Mouse (Mus musculus) myocyte (in vitro differentiated cells): ENCODE results near the gene Defb43. TPM values are rescaled to one million over a fixed set of nuclear protein-coding genes. Genes with fewer than 3 reads are reported as not detected.

Experiments
- H3K27me3 ChIP-seq: one replicate; pipeline ENCODE4 v1.6.1; 2011; ENCODE audit not compliant: control insufficient read depth, insufficient read depth, insufficient read length
- H3K36me3 ChIP-seq: one replicate; pipeline ENCODE4 v1.6.1; 2011; ENCODE audit not compliant: control insufficient read depth, insufficient read depth
- H3K4me2 ChIP-seq: one replicate; pipeline ENCODE4 v1.6.1; 2011; ENCODE audit warnings: low read depth, control low read depth
- H3K4me3 ChIP-seq: one replicate; pipeline ENCODE4 v1.5.1; 2011; ENCODE audit warnings: mild to moderate bottlenecking, control low read depth, moderate library complexity
- H3K79me2 ChIP-seq: one replicate; pipeline ENCODE4 v1.6.1; 2011; ENCODE audit not compliant: control insufficient read depth, insufficient read depth
- H3ac ChIP-seq: one replicate; pipeline ENCODE4 v1.6.1; 2011; ENCODE audit not compliant: control insufficient read depth, insufficient read length
- CEBPB ChIP-seq: IDR thresholded peaks from 2 replicates; pipeline ENCODE4 v1.6.1; 2011; ENCODE audit warnings: mild to moderate bottlenecking, moderate library complexity; ENCODE audit not compliant: poor library complexity, insufficient read depth, severe bottlenecking
- E2F4 ChIP-seq: IDR thresholded peaks from one replicate; pipeline ENCODE4 v1.6.1; 2011; ENCODE audit warnings: mild to moderate bottlenecking, control low read depth, moderate library complexity; ENCODE audit not compliant: insufficient read depth
- MAX ChIP-seq: IDR thresholded peaks from one replicate; pipeline ENCODE4 v1.6.1; 2011; ENCODE audit warnings: low read depth, mild to moderate bottlenecking, control low read depth
- MYOD1 ChIP-seq, 3 experiments: IDR thresholded peaks; one replicate each; pipeline ENCODE4 v1.6.1; 2011; ENCODE audit warnings: control low read depth in 2 of 3, low read depth in 2 of 3, mild to moderate bottlenecking in 2 of 3, moderate library complexity in 1 of 3; ENCODE audit not compliant: insufficient read length in 2 of 3, control insufficient read depth in 1 of 3
- MYOG ChIP-seq, 3 experiments: IDR thresholded peaks; one replicate each; pipeline ENCODE4 v1.6.1; 2011; ENCODE audit warnings: control low read depth in 2 of 3, low read depth in 2 of 3, mild to moderate bottlenecking in 2 of 3; ENCODE audit not compliant: insufficient read length in 2 of 3, control insufficient read depth in 1 of 3, insufficient read depth in 1 of 3
- POLR2A ChIP-seq: IDR thresholded peaks from one replicate; pipeline ENCODE4 v1.6.1; 2011; ENCODE audit warnings: low read depth, mild to moderate bottlenecking, control low read depth, moderate library complexity; ENCODE audit not compliant: insufficient read length
- POLR2AphosphoS2 ChIP-seq: IDR thresholded peaks from one replicate; pipeline ENCODE4 v1.6.1; 2011; ENCODE audit warnings: low read depth, control low read depth; ENCODE audit not compliant: insufficient read length
- REST ChIP-seq: IDR thresholded peaks from one replicate; pipeline ENCODE4 v1.6.1; 2011; ENCODE audit warnings: mild to moderate bottlenecking, control low read depth, moderate library complexity; ENCODE audit not compliant: insufficient read depth, insufficient read length
- SRF ChIP-seq: IDR thresholded peaks from one replicate; pipeline ENCODE4 v1.6.1; 2011; ENCODE audit warnings: low read depth; ENCODE audit not compliant: control insufficient read depth, insufficient read length
- TCF12 ChIP-seq: IDR thresholded peaks from one replicate; pipeline ENCODE4 v1.6.1; 2011; ENCODE audit warnings: mild to moderate bottlenecking, control low read depth; ENCODE audit not compliant: poor library complexity, insufficient read depth, severe bottlenecking
- TCF3 ChIP-seq: IDR thresholded peaks from one replicate; pipeline ENCODE4 v1.6.1; 2011; ENCODE audit warnings: low read depth, control low read depth; ENCODE audit not compliant: insufficient read length
- USF1 ChIP-seq: IDR thresholded peaks from one replicate; pipeline ENCODE4 v1.6.1; 2011; ENCODE audit warnings: low read depth, mild to moderate bottlenecking, control low read depth, moderate library complexity
- polyA plus RNA-seq: library from polyadenylated mRNA; unstranded; fragments of >200 nt; fragmentation: generic; extraction: Trizol; gene quantifications from one replicate; pipeline ENCODE4 v1.2.1, GENCODE M21; 2012; ENCODE audit warnings: missing spikeins

Gene Defb43
- polyA plus RNA-seq, 1 experiment = not detected

DNA sequence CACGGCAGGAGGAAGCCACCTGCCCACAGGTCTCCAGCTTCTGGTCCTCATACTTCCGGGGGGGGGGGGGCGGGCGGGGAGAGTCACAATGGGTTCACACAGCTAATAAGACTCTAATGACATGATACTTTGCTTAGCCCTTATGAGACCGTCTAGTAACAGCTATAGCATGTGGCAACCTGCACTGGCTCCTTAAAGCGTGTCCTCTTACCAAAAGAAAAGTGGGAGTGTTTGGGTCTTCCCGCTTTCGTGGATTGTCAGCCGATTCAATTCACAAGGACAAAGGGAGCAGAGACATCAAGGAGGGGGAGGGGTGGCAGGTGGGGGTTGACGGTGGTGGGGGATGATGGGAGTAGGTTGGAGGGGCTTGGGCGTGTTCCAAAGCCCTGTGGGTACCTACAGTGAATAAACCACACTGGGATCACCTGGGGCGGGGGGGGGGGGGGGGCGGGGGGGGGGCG is 38.4 kb downstream of the Defb43 start, which contains the start of gene Defb30:
Gene Defb30, minus strand, starts transcription at position 51 of the 461 bp plus-strand sequence.
- H3K27me3 ChIP-seq = no peaks in the 10 kb centered on the region
- no peak within 1 kb of the TSS for H3ac ChIP-seq
- no peak for TF ChIP-seq POLR2AphosphoS2
- H3K4me2 ChIP-seq = no peak within 1 kb of the TSS
- no peak within 1 kb of the TSS for H3K4me3 ChIP-seq
- no peaks in the 10 kb centered on the region for H3K79me2 ChIP-seq
- H3K36me3 ChIP-seq = no peaks in the 10 kb centered on the region

DNA sequence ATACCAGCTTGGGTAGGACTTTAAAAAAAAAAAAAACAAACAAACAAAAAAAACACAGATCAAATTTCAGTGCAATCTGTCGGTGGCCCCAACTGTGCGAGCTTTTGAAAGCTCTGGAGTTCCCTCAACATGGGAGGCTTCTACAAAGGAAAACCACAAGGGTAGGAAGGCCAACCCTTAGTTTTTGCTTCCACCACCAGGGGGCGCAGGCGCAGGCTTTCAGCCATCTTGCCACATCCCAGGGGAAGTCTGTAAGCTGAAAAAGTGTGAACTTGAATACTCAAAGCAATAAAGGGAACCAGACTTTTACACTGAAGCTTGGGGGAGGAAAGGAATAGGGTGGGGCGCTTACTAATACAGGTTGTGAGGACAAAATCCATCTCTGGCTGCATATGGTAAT is 39.2 kb downstream of the Defb43 start:
- Histone ChIP-seq H3K27me3 (no peaks in the 10 kb centered on the region), H3K36me3 (no peaks in the 10 kb centered on the region), H3K4me3 (no peak overlapping the region), H3K79me2 (no peaks in the 10 kb centered on the region), H3ac (no peak overlapping the region), H3K4me2 (no peak overlapping the region)
- TF ChIP-seq POLR2A (no peak), TCF3 (no peak), CEBPB (no peak), TCF12 (no peak), USF1 (no peak), MYOG (IDR thresholded peaks at IDR 0.05; ENCODE audit: control insufficient read depth in 1 of 3, insufficient read depth in 1 of 3, insufficient read length in 2 of 3, low read depth in 2 of 3) (no peak), POLR2AphosphoS2 (no peak), MYOD1 (IDR thresholded peaks at IDR 0.05; ENCODE audit: control insufficient read depth in 1 of 3, insufficient read length in 2 of 3, low read depth in 2 of 3) (no peak), REST (no peak), SRF (no peak), MAX (no peak), E2F4 (no peak)

DNA sequence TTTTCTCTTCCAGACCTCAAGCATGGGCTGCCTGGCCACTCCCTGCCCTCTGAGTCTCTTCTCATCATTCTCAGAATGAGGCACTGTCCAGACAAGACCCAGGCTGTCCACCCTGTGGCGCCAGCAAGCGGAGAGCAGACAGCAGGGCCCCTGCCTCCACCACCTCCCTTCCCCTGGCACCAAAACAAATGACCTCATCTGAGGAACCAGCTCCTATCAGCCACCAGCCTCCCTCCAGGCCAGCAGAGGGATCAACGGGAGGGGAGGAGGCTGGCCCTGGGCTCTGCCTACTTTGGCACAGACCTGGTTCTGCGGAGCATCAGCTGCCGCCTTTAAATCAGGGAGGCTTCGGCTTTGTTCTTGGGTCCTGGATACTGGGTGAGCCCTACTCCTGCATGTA is 43.2 kb downstream of the Defb43 start:
- Histone ChIP-seq H3K79me2 (no peaks in the 10 kb centered on the region), H3K4me3 (no peak overlapping the region), H3K27me3 (no peaks in the 10 kb centered on the region), H3K4me2 (peak overlapping the region; percentile 59), H3K36me3 (no peaks in the 10 kb centered on the region), H3ac (no peak overlapping the region)
- TF ChIP-seq POLR2A (peak; percentile 24), MYOD1 (IDR thresholded peaks at IDR 0.05; ENCODE audit: control insufficient read depth in 1 of 3, insufficient read length in 2 of 3, low read depth in 2 of 3) (peak in 2 of 3 experiments; percentile 44 to 47), MAX (no peak), TCF12 (no peak), SRF (no peak), REST (no peak), USF1 (no peak)

DNA sequence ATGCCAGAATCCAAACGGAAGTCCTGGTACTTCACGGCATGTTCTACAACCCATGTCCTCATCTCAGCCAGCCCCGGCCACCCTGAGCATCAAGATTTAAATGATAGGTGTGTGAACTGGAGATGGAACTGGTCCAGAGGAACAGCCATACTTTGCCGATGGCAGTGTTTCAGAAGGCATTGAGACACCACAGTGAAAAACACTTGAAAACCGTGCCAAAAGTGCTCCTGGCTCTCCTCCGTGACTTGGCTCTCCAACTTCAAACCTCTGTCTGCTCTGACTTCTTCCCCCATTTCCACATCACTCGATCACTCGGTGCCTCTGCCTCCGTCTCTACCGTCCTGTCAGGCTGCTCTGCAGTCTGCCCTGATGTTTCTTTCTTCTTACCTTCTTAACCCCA is 48.8 kb downstream of the Defb43 start:
- no peak overlapping the region for H3K4me2 ChIP-seq

DNA sequence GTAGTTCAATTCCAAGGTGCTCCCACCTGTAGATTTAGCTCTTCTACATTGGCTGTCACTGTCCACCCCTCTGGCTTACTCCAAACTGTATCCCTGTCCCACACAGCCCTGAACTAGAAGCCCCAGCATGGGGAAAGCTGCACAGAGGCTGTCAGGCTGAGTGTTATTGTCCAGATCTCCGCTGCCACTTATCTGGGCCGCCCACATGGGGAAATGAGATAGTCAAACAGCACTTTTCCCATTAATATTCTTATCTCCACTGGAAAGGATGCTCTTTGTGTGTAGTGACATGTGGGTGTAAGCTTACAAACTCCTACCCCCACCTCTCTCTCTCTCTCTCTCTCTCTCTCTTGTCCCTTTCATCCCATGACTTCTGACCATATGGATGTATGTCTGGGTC is 50.6 kb downstream of the Defb43 start:
- H3K27me3 ChIP-seq = no peaks in the 10 kb centered on the region
- no peak overlapping the region for H3K4me3 ChIP-seq
- H3ac ChIP-seq = no peak overlapping the region
- H3K79me2 ChIP-seq = no peaks in the 10 kb centered on the region
- no peak overlapping the region for H3K4me2 ChIP-seq
- H3K36me3 ChIP-seq = no peaks in the 10 kb centered on the region
- TF ChIP-seq MAX (no peak), TCF3 (no peak), MYOG (IDR thresholded peaks at IDR 0.05; ENCODE audit: control insufficient read depth in 1 of 3, insufficient read depth in 1 of 3, insufficient read length in 2 of 3, low read depth in 2 of 3) (no peak), POLR2A (no peak), REST (no peak), E2F4 (no peak), USF1 (no peak), POLR2AphosphoS2 (no peak), CEBPB (no peak), SRF (no peak), MYOD1 (IDR thresholded peaks at IDR 0.05; ENCODE audit: control insufficient read depth in 1 of 3, insufficient read length in 2 of 3, low read depth in 2 of 3) (no peak), TCF12 (no peak)

More for the DNA sequence above, 48.8 kb downstream of the Defb43 start:
- H3K4me3 ChIP-seq = no peak overlapping the region
- H3K27me3 ChIP-seq = no peaks in the 10 kb centered on the region
- no peaks in the 10 kb centered on the region for H3K36me3 ChIP-seq
- H3ac ChIP-seq = no peak overlapping the region
- TF ChIP-seq REST (no peak), CEBPB (no peak), POLR2AphosphoS2 (no peak), TCF12 (no peak), E2F4 (no peak), SRF (no peak)
- no peaks in the 10 kb centered on the region for H3K79me2 ChIP-seq
